8 mouse cellular contexts compared by ENCODE assay signal in the genomic region with DNA sequence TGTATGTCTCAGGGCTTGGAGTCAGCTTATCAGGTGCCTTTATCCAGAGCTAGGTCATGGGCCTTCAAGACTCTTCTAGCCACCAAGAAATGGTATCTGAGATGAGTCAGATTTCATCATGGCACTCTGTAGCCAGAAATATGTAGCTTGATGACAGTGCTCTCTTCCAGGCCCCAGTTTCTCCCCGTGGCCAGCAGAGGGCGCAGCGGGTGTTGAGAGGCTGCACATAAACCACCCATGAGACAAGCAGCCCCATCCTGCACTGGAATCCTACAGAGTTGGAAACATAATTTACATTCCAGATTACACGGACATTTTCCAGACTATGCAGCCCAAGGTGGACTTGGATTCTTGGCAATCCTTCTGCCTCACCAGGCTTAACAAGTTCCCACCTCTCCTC. TPM values are rescaled to one million over a fixed set of nuclear protein-coding genes. Genes with fewer than 3 reads are reported as not detected.
DNase-seq lines count a peak whose midpoint lies in the region; ATAC-seq and TF ChIP-seq lines count a peak whose summit lies in the region.

No protein-coding gene starts in this region.

- WGBS in heart, embryonic 11.5 days (ENCODE audit: insufficient replicate concordance), result 23% methylated on average over 4 of the region's 4 CpGs
- WGBS in embryonic facial prominence, embryonic 14.5 days, result 20% methylated on average over 4 of the region's 4 CpGs
- 13% methylated on average over 4 of the region's 4 CpGs for WGBS in hindbrain, postnatal 0 days
- 10% methylated on average over 4 of the region's 4 CpGs for WGBS in stomach, postnatal 0 days

- no peak overlapping the region for H3K4me2 ChIP-seq in heart, embryonic 11.5 days
- no peak overlapping the region for H3K4me2 ChIP-seq in embryonic facial prominence, embryonic 14.5 days (ENCODE audit: low read depth, low read length)
- H3K4me2 ChIP-seq in hindbrain, postnatal 0 days (ENCODE audit: low read depth, low read length), result no peak overlapping the region
- H3K4me2 ChIP-seq in stomach, postnatal 0 days (replicated peaks; ENCODE audit: low read depth), result no peak overlapping the region

- TF ChIP-seq EP300 in stomach, postnatal 0 days (optimal IDR thresholded peaks at IDR 0.05), result no peak

- no peak overlapping the region for H3K27ac ChIP-seq in heart, embryonic 11.5 days (ENCODE audit: low read depth, low read length)
- H3K27ac ChIP-seq in embryonic facial prominence, embryonic 14.5 days (replicated peaks; ENCODE audit: low read depth, low read length), result no peak overlapping the region
- no peak overlapping the region for H3K27ac ChIP-seq in hindbrain, postnatal 0 days
- H3K27ac ChIP-seq in stomach, postnatal 0 days (replicated peaks), result no peak overlapping the region

- no peaks in the 10 kb centered on the region for H3K9me3 ChIP-seq in heart, embryonic 11.5 days (replicated peaks; ENCODE audit: control insufficient read depth, low read length)
- no peaks in the 10 kb centered on the region for H3K9me3 ChIP-seq in embryonic facial prominence, embryonic 14.5 days (ENCODE audit: control insufficient read depth, low read length)
- H3K9me3 ChIP-seq in hindbrain, postnatal 0 days (ENCODE audit: low read length), result no peaks in the 10 kb centered on the region
- no peaks in the 10 kb centered on the region for H3K9me3 ChIP-seq in stomach, postnatal 0 days (ENCODE audit: control insufficient read depth, low read length)

- H3K4me1 ChIP-seq in heart, embryonic 11.5 days (ENCODE audit: control insufficient read depth, insufficient read depth, low read length), result no peaks in the 10 kb centered on the region
- H3K4me1 ChIP-seq in embryonic facial prominence, embryonic 14.5 days (ENCODE audit: control insufficient read depth, insufficient read depth, low read length), result no peaks in the 10 kb centered on the region
- H3K4me1 ChIP-seq in hindbrain, postnatal 0 days (ENCODE audit: insufficient read depth, low read length), result no peaks in the 10 kb centered on the region
- no peaks in the 10 kb centered on the region for H3K4me1 ChIP-seq in stomach, postnatal 0 days (replicated peaks; ENCODE audit: control insufficient read depth, insufficient read depth)

- no peak for ATAC-seq in heart, embryonic 11.5 days (replicated peaks; ENCODE audit: insufficient number of reproducible peaks, low FRiP score, low TSS enrichment)
- ATAC-seq in embryonic facial prominence, embryonic 14.5 days (ENCODE audit: low read depth), result peak; percentile 67; the same call in 1 of the 2 replicates
- ATAC-seq in hindbrain, postnatal 0 days, result peak; percentile 67; the same call in 1 of the 2 replicates
- ATAC-seq in stomach, postnatal 0 days (ENCODE audit: low FRiP score, low TSS enrichment), result peak; percentile 63; the same call in 1 of the 2 replicates

- peak; percentile 89 for TF ChIP-seq CTCF in hindbrain, postnatal 0 days (IDR thresholded peaks at IDR 0.05; ENCODE audit: low read depth)
- TF ChIP-seq CTCF in stomach, postnatal 0 days (IDR thresholded peaks at IDR 0.05; ENCODE audit: low read depth), result peak; percentile 90

- H3K9ac ChIP-seq in heart, embryonic 11.5 days (ENCODE audit: low read depth, low read length), result no peak overlapping the region
- H3K9ac ChIP-seq in embryonic facial prominence, embryonic 14.5 days (ENCODE audit: low read depth, low read length), result no peak overlapping the region
- no peak overlapping the region for H3K9ac ChIP-seq in hindbrain, postnatal 0 days (replicated peaks; ENCODE audit: low read length)
- no peak overlapping the region for H3K9ac ChIP-seq in stomach, postnatal 0 days (ENCODE audit: low read length)

- H3K36me3 ChIP-seq in heart, embryonic 11.5 days (ENCODE audit: control insufficient read depth, insufficient read depth, low read length), result peaks cover 20% of the 10 kb centered on the region
- H3K36me3 ChIP-seq in embryonic facial prominence, embryonic 14.5 days (ENCODE audit: control insufficient read depth, insufficient read depth, low read length), result peaks cover 88% of the 10 kb centered on the region
- peaks cover 73% of the 10 kb centered on the region for H3K36me3 ChIP-seq in hindbrain, postnatal 0 days (ENCODE audit: insufficient read depth, low read length)
- peaks cover 31% of the 10 kb centered on the region for H3K36me3 ChIP-seq in stomach, postnatal 0 days (ENCODE audit: control insufficient read depth, insufficient read depth, low read length)

- H3K4me3 ChIP-seq in heart, embryonic 11.5 days (ENCODE audit: low read depth, low read length), result no peak overlapping the region
- no peak overlapping the region for H3K4me3 ChIP-seq in embryonic facial prominence, embryonic 14.5 days (ENCODE audit: low read depth, low read length)
- H3K4me3 ChIP-seq in hindbrain, postnatal 0 days (ENCODE audit: low read length), result no peak overlapping the region
- H3K4me3 ChIP-seq in stomach, postnatal 0 days (ENCODE audit: low read depth, low read length), result no peak overlapping the region

- DNase-seq in heart, adult 18-20 months, result peak; percentile 53 to 77
- peak; percentile 57 to 64 for DNase-seq in adrenal gland, postnatal 4 days (ENCODE audit: low spot score in 2 of 2)
- peak; percentile 72 for DNase-seq in embryonic facial prominence, embryonic 14.5 days (ENCODE audit: low spot score)
- peak; percentile 78 for DNase-seq in hindbrain, postnatal 0 days (ENCODE audit: low spot score)
- DNase-seq in left cerebral cortex, adult 9 months (ENCODE audit: low spot score in 2 of 2), result peak; percentile 31 to 75
- DNase-seq in natural killer cell, adult 2 months (ENCODE audit: low spot score in 2 of 2), result peak; percentile 52 to 70
- peak; percentile 86 for DNase-seq in stomach, postnatal 0 days (ENCODE audit: low spot score)

- no peaks in the 10 kb centered on the region for H3K27me3 ChIP-seq in heart, embryonic 11.5 days (ENCODE audit: control insufficient read depth, insufficient read depth, low read length)
- no peaks in the 10 kb centered on the region for H3K27me3 ChIP-seq in embryonic facial prominence, embryonic 14.5 days (replicated peaks; ENCODE audit: control insufficient read depth, insufficient read depth, low read length)
- no peaks in the 10 kb centered on the region for H3K27me3 ChIP-seq in hindbrain, postnatal 0 days (ENCODE audit: insufficient read depth, low read length)
- H3K27me3 ChIP-seq in stomach, postnatal 0 days (ENCODE audit: control insufficient read depth, insufficient read depth, low read length), result no peaks in the 10 kb centered on the region

RNA-seq across cellular contexts. Expression of gene Lhfpl5, which starts 17.6 kb away (rescaled TPM):
- total RNA-seq in heart, adult 18-20 months (2021), result not detected
- polyA plus RNA-seq in heart, embryonic 11.5 days (2014; fragmentation: Nextera tagmentation; extraction: Ambion mirVana), result 0.14 TPM in 1 of 2 replicates, not detected in the other
- 1 to 10 TPM; 2.5 to 3.2 TPM for total RNA-seq in adrenal gland, postnatal 4 days (2021)
- 0.31 and 0.70 TPM in 2 replicates for polyA plus RNA-seq in embryonic facial prominence, embryonic 14.5 days (2014; fragmentation: Nextera tagmentation; extraction: Ambion mirVana)
- 26.6 and 42.3 TPM in 2 replicates for total RNA-seq in hindbrain, postnatal 0 days (2014; rRNA removed)
- 27.3 and 29.7 TPM in 2 replicates for polyA plus RNA-seq in hindbrain, postnatal 0 days (2015; fragmentation: Nextera tagmentation; extraction: Ambion mirVana)
- 0.98 and 1.2 TPM in 2 replicates for polyA plus RNA-seq in stomach, postnatal 0 days (2015; fragmentation: Nextera tagmentation; extraction: Ambion mirVana)

RNA-seq across cellular contexts. Expression of gene Srpk1, which starts 29.5 kb away (rescaled TPM):
- 10 to 100 TPM; 33.7 to 36.3 TPM for total RNA-seq in heart, adult 18-20 months (2021)
- 58.1 and 79.5 TPM in 2 replicates for polyA plus RNA-seq in heart, embryonic 11.5 days (2014; fragmentation: Nextera tagmentation; extraction: Ambion mirVana)
- 10 to 100 TPM; 60.9 to 78.4 TPM for total RNA-seq in adrenal gland, postnatal 4 days (2021)
- polyA plus RNA-seq in embryonic facial prominence, embryonic 14.5 days (2014; fragmentation: Nextera tagmentation; extraction: Ambion mirVana), result 89.1 and 92.4 TPM in 2 replicates
- 36.0 and 52.1 TPM in 2 replicates for total RNA-seq in hindbrain, postnatal 0 days (2014; rRNA removed)
- 77.2 and 83.5 TPM in 2 replicates for polyA plus RNA-seq in hindbrain, postnatal 0 days (2015; fragmentation: Nextera tagmentation; extraction: Ambion mirVana)
- polyA plus RNA-seq in stomach, postnatal 0 days (2015; fragmentation: Nextera tagmentation; extraction: Ambion mirVana), result 88.7 and 103 TPM in 2 replicates

RNA-seq across cellular contexts. Expression of gene Clps, which starts 32.4 kb away (rescaled TPM):
- not detected for total RNA-seq in heart, adult 18-20 months (2021)
- 0.73 TPM in 1 of 2 replicates, not detected in the other for polyA plus RNA-seq in heart, embryonic 11.5 days (2014; fragmentation: Nextera tagmentation; extraction: Ambion mirVana)
- total RNA-seq in adrenal gland, postnatal 4 days (2021), result 1,000 to 10,000 TPM in 1 of 2 experiments, under 1 TPM in 1; 0.56 to 1,299 TPM
- not detected in 2 replicates for polyA plus RNA-seq in embryonic facial prominence, embryonic 14.5 days (2014; fragmentation: Nextera tagmentation; extraction: Ambion mirVana)
- total RNA-seq in hindbrain, postnatal 0 days (2014; rRNA removed), result not detected in 2 replicates
- polyA plus RNA-seq in hindbrain, postnatal 0 days (2015; fragmentation: Nextera tagmentation; extraction: Ambion mirVana), result not detected in 2 replicates
- polyA plus RNA-seq in stomach, postnatal 0 days (2015; fragmentation: Nextera tagmentation; extraction: Ambion mirVana), result 1,789 and 1,944 TPM in 2 replicates

RNA-seq across cellular contexts. Expression of gene Clpsl2, which starts 43.8 kb away (rescaled TPM):
- not detected for total RNA-seq in heart, adult 18-20 months (2021)
- not detected in 2 replicates for polyA plus RNA-seq in heart, embryonic 11.5 days (2014; fragmentation: Nextera tagmentation; extraction: Ambion mirVana)
- total RNA-seq in adrenal gland, postnatal 4 days (2021), result not detected
- polyA plus RNA-seq in embryonic facial prominence, embryonic 14.5 days (2014; fragmentation: Nextera tagmentation; extraction: Ambion mirVana), result not detected in 2 replicates
- not detected in 2 replicates for total RNA-seq in hindbrain, postnatal 0 days (2014; rRNA removed)
- not detected in 2 replicates for polyA plus RNA-seq in hindbrain, postnatal 0 days (2015; fragmentation: Nextera tagmentation; extraction: Ambion mirVana)
- polyA plus RNA-seq in stomach, postnatal 0 days (2015; fragmentation: Nextera tagmentation; extraction: Ambion mirVana), result not detected in 2 replicates

Comparison
In these comparisons a context has a peak if more than half of its experiments do, and no peak if none do; other contexts are left out.
1. RNA of gene Lhfpl5, which starts 17.6 kb away (polyA plus RNA-seq): 27.3 to 29.7 TPM in hindbrain, postnatal 0 days; 0.98 to 1.2 TPM in stomach, postnatal 0 days, 0.31 to 0.70 TPM in embryonic facial prominence, embryonic 14.5 days and 0.14 TPM in heart, embryonic 11.5 days; every median in the first group is over 10 times any median in the second.
2. RNA of gene Clps, which starts 32.4 kb away (polyA plus RNA-seq): 1,789 to 1,944 TPM in stomach, postnatal 0 days; 0.73 TPM in heart, embryonic 11.5 days, not detected in embryonic facial prominence, embryonic 14.5 days and not detected in hindbrain, postnatal 0 days; every median in the first group is over 1,000 times any median in the second.
3. Peak in every context shown above with its lines, with median percentiles within 50 percentile points of each other: DNase-seq.